Comparison of ENCODE assay signal across 7 mouse cellular contexts in the genomic region with DNA sequence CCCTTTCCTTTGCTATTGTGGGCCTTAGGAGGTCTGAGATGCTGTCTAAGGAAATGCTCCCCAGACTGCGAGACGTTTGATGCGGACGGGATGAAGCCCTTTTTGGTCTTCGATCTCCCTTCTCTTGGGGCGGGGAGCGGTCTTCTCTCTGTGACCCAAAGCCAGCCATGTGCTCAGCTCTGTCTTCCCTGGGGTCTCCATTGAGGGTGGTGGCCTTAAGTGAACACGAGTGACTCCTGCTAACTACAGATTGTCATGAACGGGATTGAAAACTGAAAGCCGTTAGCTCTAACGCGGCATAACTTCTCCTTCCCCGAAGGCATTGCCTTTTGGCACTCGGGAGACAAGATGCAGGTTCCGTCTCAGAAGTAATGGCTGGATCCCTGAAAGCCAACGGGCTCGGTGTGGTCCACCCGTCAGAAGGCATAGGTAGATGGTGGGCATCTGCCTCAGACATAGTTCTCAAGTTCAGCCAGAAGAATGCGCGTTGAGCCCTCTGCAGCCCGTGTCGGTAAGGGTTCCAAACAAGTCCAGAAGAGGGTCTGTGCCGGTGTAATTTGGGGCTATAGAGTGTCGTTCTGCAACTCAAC. TPM values are rescaled to one million over a fixed set of nuclear protein-coding genes. Genes with fewer than 3 reads are reported as not detected.
DNase-seq lines count a peak whose midpoint lies in the region; ATAC-seq and TF ChIP-seq lines count a peak whose summit lies in the region.

No protein-coding gene starts in this region.

- H3K79me2 ChIP-seq in myocyte (ENCODE audit: control insufficient read depth, insufficient read depth) = peaks cover 49% of the 10 kb centered on the region

- peak overlapping the region; percentile 60; the same call in 1 of the 2 replicates for H3K27ac ChIP-seq in lung, embryonic 15.5 days
- H3K27ac ChIP-seq in embryonic facial prominence, embryonic 15.5 days (replicated peaks) = peak overlapping the region; percentile 71
- H3K27ac ChIP-seq in intestine, embryonic 15.5 days = peak overlapping the region; percentile 61

- H3K27me3 ChIP-seq in lung, embryonic 15.5 days = no peaks in the 10 kb centered on the region
- no peaks in the 10 kb centered on the region for H3K27me3 ChIP-seq in embryonic facial prominence, embryonic 15.5 days
- H3K27me3 ChIP-seq in intestine, embryonic 15.5 days (replicated peaks) = no peaks in the 10 kb centered on the region
- no peaks in the 10 kb centered on the region for H3K27me3 ChIP-seq in myocyte (ENCODE audit: control insufficient read depth, insufficient read depth, insufficient read length)

- H3K4me2 ChIP-seq in lung, embryonic 15.5 days = peak overlapping the region; percentile 87
- peak overlapping the region; percentile 80 for H3K4me2 ChIP-seq in embryonic facial prominence, embryonic 15.5 days (replicated peaks)
- peak overlapping the region; percentile 72 for H3K4me2 ChIP-seq in intestine, embryonic 15.5 days (replicated peaks)
- H3K4me2 ChIP-seq in myocyte (ENCODE audit: low read depth) = peak overlapping the region; percentile 87

- no peak for DNase-seq in lung, postnatal 10 days
- DNase-seq in urinary bladder, postnatal 25 days (ENCODE audit: low spot score) = no peak
- no peak for DNase-seq in thymus, adult 18-20 months

- H3ac ChIP-seq in myocyte (ENCODE audit: control insufficient read depth, insufficient read length) = peak overlapping the region; percentile 13

- H3K36me3 ChIP-seq in lung, embryonic 15.5 days = peaks cover 40% of the 10 kb centered on the region
- peaks cover 42% of the 10 kb centered on the region for H3K36me3 ChIP-seq in embryonic facial prominence, embryonic 15.5 days
- peaks cover 23% of the 10 kb centered on the region for H3K36me3 ChIP-seq in intestine, embryonic 15.5 days
- peaks cover 33% of the 10 kb centered on the region for H3K36me3 ChIP-seq in myocyte (ENCODE audit: control insufficient read depth, insufficient read depth)

- H3K4me1 ChIP-seq in lung, embryonic 15.5 days = peaks cover 53% of the 10 kb centered on the region
- peaks cover 54% of the 10 kb centered on the region for H3K4me1 ChIP-seq in embryonic facial prominence, embryonic 15.5 days
- peaks cover 18% of the 10 kb centered on the region for H3K4me1 ChIP-seq in intestine, embryonic 15.5 days (replicated peaks)

- H3K9me3 ChIP-seq in lung, embryonic 15.5 days = no peaks in the 10 kb centered on the region
- H3K9me3 ChIP-seq in embryonic facial prominence, embryonic 15.5 days (replicated peaks) = no peaks in the 10 kb centered on the region
- no peaks in the 10 kb centered on the region for H3K9me3 ChIP-seq in intestine, embryonic 15.5 days

- TF ChIP-seq POLR2A in myocyte (IDR thresholded peaks at IDR 0.05; ENCODE audit: insufficient read length, low read depth) = no peak

- under 1% methylated on average over 24 of the region's 24 CpGs for WGBS in lung, embryonic 15.5 days
- under 1% methylated on average over 24 of the region's 24 CpGs for WGBS in embryonic facial prominence, embryonic 15.5 days
- 0% methylated on average over 24 of the region's 24 CpGs for WGBS in intestine, embryonic 15.5 days

- H3K9ac ChIP-seq in lung, embryonic 15.5 days = peak overlapping the region; percentile 93
- H3K9ac ChIP-seq in embryonic facial prominence, embryonic 15.5 days = peak overlapping the region; percentile 86
- H3K9ac ChIP-seq in intestine, embryonic 15.5 days = peak overlapping the region; percentile 82

- peak; percentile 20 for ATAC-seq in lung, embryonic 15.5 days (ENCODE audit: borderline replicate concordance, extremely low read depth, low FRiP score, low TSS enrichment)
- ATAC-seq in embryonic facial prominence, embryonic 15.5 days (ENCODE audit: insufficient number of reproducible peaks, low FRiP score, low TSS enrichment, low read depth) = no peak
- no peak for ATAC-seq in intestine, embryonic 15.5 days

- peak overlapping the region; percentile 80 for H3K4me3 ChIP-seq in lung, embryonic 15.5 days
- peak overlapping the region; percentile 71 for H3K4me3 ChIP-seq in embryonic facial prominence, embryonic 15.5 days (replicated peaks)
- H3K4me3 ChIP-seq in intestine, embryonic 15.5 days (replicated peaks) = peak overlapping the region; percentile 68
- peak overlapping the region; percentile 97 for H3K4me3 ChIP-seq in myocyte

TF ChIP-seq in myocyte, 11 proteins besides CTCF, POLR2A, EP300 and RAD21:
- TF ChIP-seq MYOD1 (IDR thresholded peaks at IDR 0.05; ENCODE audit: control insufficient read depth in 1 of 3, insufficient read length in 2 of 3, low read depth in 2 of 3) = no peak
- TF ChIP-seq SRF (IDR thresholded peaks at IDR 0.05; ENCODE audit: control insufficient read depth, insufficient read length, low read depth) = no peak
- no peak for TF ChIP-seq REST (IDR thresholded peaks at IDR 0.05; ENCODE audit: insufficient read depth, insufficient read length)
- TF ChIP-seq MYOG (IDR thresholded peaks at IDR 0.05; ENCODE audit: control insufficient read depth in 1 of 3, insufficient read depth in 1 of 3, insufficient read length in 2 of 3, low read depth in 2 of 3) = no peak
- no peak for TF ChIP-seq TCF12 (IDR thresholded peaks at IDR 0.05; ENCODE audit: insufficient read depth, poor library complexity, severe bottlenecking)
- no peak for TF ChIP-seq E2F4 (IDR thresholded peaks at IDR 0.05; ENCODE audit: insufficient read depth)
- TF ChIP-seq POLR2AphosphoS2 (IDR thresholded peaks at IDR 0.05; ENCODE audit: insufficient read length, low read depth) = no peak
- TF ChIP-seq TCF3 (IDR thresholded peaks at IDR 0.05; ENCODE audit: insufficient read length, low read depth) = no peak
- no peak for TF ChIP-seq USF1 (IDR thresholded peaks at IDR 0.05; ENCODE audit: low read depth)
- no peak for TF ChIP-seq MAX (IDR thresholded peaks at IDR 0.05; ENCODE audit: low read depth)
- TF ChIP-seq CEBPB (IDR thresholded peaks at IDR 0.05; ENCODE audit: insufficient read depth, poor library complexity, severe bottlenecking) = no peak
TF ChIP-seq in myocyte: peak in this region for 0.

RNA-seq across cellular contexts. Expression of a gene that starts 17.8 kb away (rescaled TPM):
- polyA plus RNA-seq in lung, embryonic 15.5 days (2015; fragmentation: Nextera tagmentation; extraction: Ambion mirVana) = 11.2 and 11.9 TPM in 2 replicates
- polyA plus RNA-seq in embryonic facial prominence, embryonic 15.5 days (2015; fragmentation: Nextera tagmentation; extraction: Ambion mirVana) = 32.7 and 33.3 TPM in 2 replicates
- 12.5 and 12.9 TPM in 2 replicates for polyA plus RNA-seq in intestine, embryonic 15.5 days (2015; fragmentation: Nextera tagmentation; extraction: Ambion mirVana)
- 0.47 TPM for polyA plus RNA-seq in myocyte (2012; fragmentation: generic; extraction: Trizol)

RNA-seq across cellular contexts. Expression of a gene that starts 18.6 kb away (rescaled TPM):
- 1.8 and 3.2 TPM in 2 replicates for polyA plus RNA-seq in lung, embryonic 15.5 days (2015; fragmentation: Nextera tagmentation; extraction: Ambion mirVana)
- polyA plus RNA-seq in embryonic facial prominence, embryonic 15.5 days (2015; fragmentation: Nextera tagmentation; extraction: Ambion mirVana) = 3.6 and 3.8 TPM in 2 replicates
- 1.0 and 1.3 TPM in 2 replicates for polyA plus RNA-seq in intestine, embryonic 15.5 days (2015; fragmentation: Nextera tagmentation; extraction: Ambion mirVana)
- 0.74 TPM for polyA plus RNA-seq in myocyte (2012; fragmentation: generic; extraction: Trizol)

RNA-seq across cellular contexts. Expression of a gene that starts 45.1 kb away (rescaled TPM):
- 12.5 and 13.5 TPM in 2 replicates for polyA plus RNA-seq in lung, embryonic 15.5 days (2015; fragmentation: Nextera tagmentation; extraction: Ambion mirVana)
- 8.3 and 8.8 TPM in 2 replicates for polyA plus RNA-seq in embryonic facial prominence, embryonic 15.5 days (2015; fragmentation: Nextera tagmentation; extraction: Ambion mirVana)
- polyA plus RNA-seq in intestine, embryonic 15.5 days (2015; fragmentation: Nextera tagmentation; extraction: Ambion mirVana) = 8.4 and 8.9 TPM in 2 replicates
- 16.2 TPM for polyA plus RNA-seq in myocyte (2012; fragmentation: generic; extraction: Trizol)
